Comparison of ENCODE assay signal across 10 mouse cellular contexts in the genomic region with DNA sequence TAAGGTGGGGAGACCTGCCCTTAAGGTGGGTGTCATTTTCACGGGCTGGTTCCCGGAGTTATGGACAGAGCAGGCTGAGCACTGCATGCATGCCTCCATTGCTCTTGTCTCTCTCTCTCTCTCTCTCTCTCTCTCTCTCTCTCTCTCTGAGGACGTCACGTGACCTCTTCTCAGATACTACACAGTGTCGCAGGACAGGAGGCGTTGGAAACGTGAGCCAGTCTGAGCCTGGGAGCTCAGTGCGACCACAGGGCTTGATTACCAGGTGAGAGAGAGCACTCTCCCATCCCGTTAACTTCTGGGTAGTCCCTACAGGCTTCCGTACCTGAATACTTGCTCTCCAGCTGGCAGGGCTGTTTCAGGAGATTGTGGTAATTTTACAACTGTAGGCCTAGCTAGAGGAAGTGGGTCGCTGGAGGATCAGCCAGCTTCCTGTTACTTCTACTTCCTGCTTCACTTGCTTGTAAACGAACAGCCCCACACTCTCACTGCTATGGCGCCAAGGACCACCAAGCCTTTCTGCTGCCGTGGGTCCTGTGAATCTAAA. TPM values are rescaled to one million over a fixed set of nuclear protein-coding genes. Genes with fewer than 3 reads are reported as not detected.
DNase-seq lines count a peak whose midpoint lies in the region; ATAC-seq lines count a peak whose summit lies in the region.
"Had no signal": no experiment of that assay in that cellular context is flagged by ENCODE, and none has a peak within 500 bp of the region (broad histone marks: within the 10 kb centered on the region; RNA-seq: fewer than 3 reads in every experiment).

No protein-coding gene starts in this region.

- H3K36me3 ChIP-seq in heart, embryonic 16.5 days (ENCODE audit: control insufficient read depth, insufficient read depth): no peaks in the 10 kb centered on the region
- H3K36me3 ChIP-seq in macrophage (ENCODE audit: inconsistent target): no peaks in the 10 kb centered on the region
- H3K36me3 ChIP-seq in kidney, embryonic 14.5 days (ENCODE audit: control insufficient read depth, insufficient read depth, low read length): no peaks in the 10 kb centered on the region
- H3K36me3 ChIP-seq: liver, embryonic 15.5 days had no signal

- H3K4me2 ChIP-seq in heart, embryonic 16.5 days (ENCODE audit: low read depth, low read length): peak overlapping the region; percentile 24; the same call in 1 of the 2 replicates
- no peak overlapping the region for H3K4me2 ChIP-seq in kidney, embryonic 14.5 days (replicated peaks; ENCODE audit: low read depth, low read length)
- H3K4me2 ChIP-seq: liver, embryonic 15.5 days had no signal

- no peaks in the 10 kb centered on the region for H3K9me3 ChIP-seq in heart, embryonic 16.5 days (replicated peaks; ENCODE audit: control insufficient read depth, low read length)
- no peaks in the 10 kb centered on the region for H3K9me3 ChIP-seq in kidney, embryonic 14.5 days (ENCODE audit: control insufficient read depth, low read length)
- H3K9me3 ChIP-seq: liver, embryonic 15.5 days had no signal

- peaks cover 11% of the 10 kb centered on the region for H3K4me1 ChIP-seq in heart, embryonic 16.5 days (ENCODE audit: control insufficient read depth, insufficient read depth, low read length)
- H3K4me1 ChIP-seq in kidney, embryonic 14.5 days (ENCODE audit: control insufficient read depth, insufficient read depth, low read length): no peaks in the 10 kb centered on the region

- H3K79me2 ChIP-seq in macrophage (ENCODE audit: inconsistent target): no peaks in the 10 kb centered on the region

- H3K27me3 ChIP-seq in heart, embryonic 16.5 days (ENCODE audit: control insufficient read depth, insufficient read depth, low read length): no peaks in the 10 kb centered on the region
- H3K27me3 ChIP-seq in kidney, embryonic 14.5 days (ENCODE audit: control insufficient read depth, insufficient read depth, low read length): no peaks in the 10 kb centered on the region
- H3K27me3 ChIP-seq: liver, embryonic 15.5 days had no signal

- ATAC-seq in heart, embryonic 16.5 days (replicated peaks; ENCODE audit: extremely low read depth, insufficient read depth, low FRiP score): peak; percentile 57; the same call in 1 of the 2 replicates
- ATAC-seq in kidney, embryonic 14.5 days (ENCODE audit: low FRiP score, low TSS enrichment): no peak

- 49% methylated on average over 14 of the region's 14 CpGs for WGBS in heart, embryonic 16.5 days
- WGBS in macrophage (ENCODE audit: missing documents): 40% methylated on average over 13 of the region's 14 CpGs
- 63% methylated on average over 14 of the region's 14 CpGs for whole genome bisulfite sequencing in kidney, embryonic 14.5 days

- no peak overlapping the region for H3K27ac ChIP-seq in heart, embryonic 16.5 days (ENCODE audit: low read length)
- H3K27ac ChIP-seq in macrophage: peak overlapping the region; percentile 95
- no peak overlapping the region for H3K27ac ChIP-seq in kidney, embryonic 14.5 days (ENCODE audit: low read depth, low read length)
- H3K27ac ChIP-seq: liver, embryonic 15.5 days had no signal

- peak; percentile 9 to 23 for DNase-seq in spleen, postnatal 10 days (ENCODE audit: low spot score in 2 of 2)
- no peak for DNase-seq in spleen, adult 12 weeks (ENCODE audit: low spot score)
- peak; percentile 61 for DNase-seq in thymus, postnatal 4 days
- DNase-seq in cerebellum, postnatal 4 days (ENCODE audit: low spot score in 2 of 2): no peak
- DNase-seq in urinary bladder, postnatal 4 days (ENCODE audit: low spot score in 2 of 2): no peak
- DNase-seq: kidney, postnatal 25 days had no signal

- no peak overlapping the region for H3K9ac ChIP-seq in heart, embryonic 16.5 days (ENCODE audit: low read length)
- no peak overlapping the region for H3K9ac ChIP-seq in kidney, embryonic 14.5 days (ENCODE audit: low read depth, low read length)
- H3K9ac ChIP-seq: liver, embryonic 15.5 days had no signal

- H3K4me3 ChIP-seq in heart, embryonic 16.5 days (ENCODE audit: low read length): no peak overlapping the region
- H3K4me3 ChIP-seq in macrophage (ENCODE audit: inconsistent target): peak overlapping the region; percentile 7; the same call in 1 of the 2 replicates
- no peak overlapping the region for H3K4me3 ChIP-seq in kidney, embryonic 14.5 days (ENCODE audit: low read length)
- H3K4me3 ChIP-seq: liver, embryonic 15.5 days had no signal

RNA-seq across cellular contexts. Expression of a gene that starts 30.4 kb away (rescaled TPM):
- polyA plus RNA-seq in heart, embryonic 16.5 days (2015; fragmentation: Nextera tagmentation; extraction: Ambion mirVana): 25.0 and 31.2 TPM in 2 replicates
- total RNA-seq in macrophage (2018; cell fraction: chromatin; rRNA removed): 100 to 1,000 TPM in 11 of 26 experiments, 10 to 100 TPM in 15; 24.7 to 267 (median 85.0) TPM
- total RNA-seq in macrophage (2018; cell fraction: cytosol; rRNA removed): 100 to 1,000 TPM in 14 of 26 experiments, 10 to 100 TPM in 12; 57.4 to 186 (median 118) TPM
- total RNA-seq in macrophage (2018; cell fraction: nucleus; rRNA removed): 100 to 1,000 TPM in 15 of 26 experiments, 10 to 100 TPM in 11; 32.3 to 246 (median 119) TPM
- polyA plus RNA-seq in macrophage (2018): 74.0 to 110 TPM (median 88.7 TPM) in 3 replicates
- 24.9 and 63.1 TPM in 2 replicates for polyA plus RNA-seq in kidney, embryonic 14.5 days (2014; fragmentation: Nextera tagmentation; extraction: Ambion mirVana)

RNA-seq across cellular contexts. Expression of a gene that starts 31.1 kb away (rescaled TPM):
- 46.9 and 48.1 TPM in 2 replicates for polyA plus RNA-seq in heart, embryonic 16.5 days (2015; fragmentation: Nextera tagmentation; extraction: Ambion mirVana)
- total RNA-seq in macrophage (2018; cell fraction: chromatin; rRNA removed): 100 to 1,000 TPM in 24 of 26 experiments, 10 to 100 TPM in 2; 74.1 to 249 (median 172) TPM
- 100 to 1,000 TPM in 11 of 26 experiments, 10 to 100 TPM in 15; 86.1 to 111 (median 98.9) TPM for total RNA-seq in macrophage (2018; cell fraction: cytosol; rRNA removed)
- total RNA-seq in macrophage (2018; cell fraction: nucleus; rRNA removed): 100 to 1,000 TPM in 20 of 26 experiments, 10 to 100 TPM in 6; 82.1 to 233 (median 130) TPM
- 76.6 to 106 TPM (median 92.2 TPM) in 3 replicates for polyA plus RNA-seq in macrophage (2018)
- polyA plus RNA-seq in kidney, embryonic 14.5 days (2014; fragmentation: Nextera tagmentation; extraction: Ambion mirVana): 26.1 and 51.4 TPM in 2 replicates

RNA-seq across cellular contexts. Expression of a gene that starts 44.7 kb away (rescaled TPM):
- 9.9 and 10.3 TPM in 2 replicates for polyA plus RNA-seq in heart, embryonic 16.5 days (2015; fragmentation: Nextera tagmentation; extraction: Ambion mirVana)
- total RNA-seq in macrophage (2018; cell fraction: chromatin; rRNA removed): 10 to 100 TPM in 22 of 26 experiments, 1 to 10 TPM in 4; 4.6 to 26.7 (median 16.3) TPM
- total RNA-seq in macrophage (2018; cell fraction: cytosol; rRNA removed): 10 to 100 TPM in 4 of 26 experiments, 1 to 10 TPM in 22; 4.8 to 10.5 (median 9.0) TPM
- 10 to 100 TPM in 17 of 26 experiments, 1 to 10 TPM in 9; 4.4 to 21.6 (median 14.7) TPM for total RNA-seq in macrophage (2018; cell fraction: nucleus; rRNA removed)
- 6.3 to 10.1 TPM (median 7.8 TPM) in 3 replicates for polyA plus RNA-seq in macrophage (2018)
- 9.6 and 16.9 TPM in 2 replicates for polyA plus RNA-seq in kidney, embryonic 14.5 days (2014; fragmentation: Nextera tagmentation; extraction: Ambion mirVana)

Comparison
In these comparisons a context has a peak if more than half of its experiments do, and no peak if none do; other contexts are left out.
1. DNase-seq: peak in spleen, postnatal 10 days (2 of 2) and thymus, postnatal 4 days (single experiment); none in spleen, adult 12 weeks (single experiment), cerebellum, postnatal 4 days (0 of 2) and urinary bladder, postnatal 4 days (0 of 2).